Mouse (Mus musculus): Measurements from ENCODE around the gene H2bfm. TPM values are rescaled to one million over a fixed set of nuclear protein-coding genes. Genes with fewer than 3 reads are reported as not detected.
"Not testable (repeated sequence)": the region's sequence is repeated elsewhere in the genome, so short reads cannot be mapped to it uniquely, and the experiment has no call there.

H2bfm gene
- not detected in 2 replicates for polyA plus RNA-seq (2016; fragmentation: Nextera tagmentation; extraction: Ambion mirVana)

DNA sequence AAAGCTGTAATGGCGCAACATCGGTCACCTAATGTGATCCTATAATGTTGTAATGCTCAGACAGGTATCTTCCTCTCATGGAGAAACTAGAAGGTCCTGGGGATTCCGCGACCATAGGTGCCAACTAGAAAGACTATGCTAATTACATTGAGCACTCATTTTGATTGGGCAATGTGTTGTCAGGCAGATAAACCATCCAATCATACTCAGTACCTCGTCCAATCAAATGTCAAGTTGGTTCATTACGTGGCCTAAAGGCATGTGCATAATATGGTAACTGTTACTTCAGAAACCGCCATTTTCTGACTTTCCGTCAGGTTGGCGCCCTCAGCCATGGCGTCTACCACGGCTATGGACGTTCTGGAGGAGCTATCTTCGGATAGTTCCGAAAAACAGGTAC is at the start of gene H2bfm:
H2bfm (plus strand) TSS at position 295 of the 400 bp plus-strand sequence.
- ATAC-seq (ENCODE audit: low FRiP score) = no peak
- WGBS = 93% methylated on average over 14 of the region's 14 CpGs
- no peak within 1 kb of the TSS for H3K27ac ChIP-seq
- H3K9me3 ChIP-seq = no peaks in the 10 kb centered on the region
- no peak within 1 kb of the TSS for H3K4me2 ChIP-seq
- H3K4me1 ChIP-seq = no peaks in the 10 kb centered on the region
- H3K9ac ChIP-seq = no peak within 1 kb of the TSS
- H3K27me3 ChIP-seq = no peaks in the 10 kb centered on the region
- H3K36me3 ChIP-seq (replicated peaks) = no peaks in the 10 kb centered on the region
- no peak within 1 kb of the TSS for H3K4me3 ChIP-seq (replicated peaks)

DNA sequence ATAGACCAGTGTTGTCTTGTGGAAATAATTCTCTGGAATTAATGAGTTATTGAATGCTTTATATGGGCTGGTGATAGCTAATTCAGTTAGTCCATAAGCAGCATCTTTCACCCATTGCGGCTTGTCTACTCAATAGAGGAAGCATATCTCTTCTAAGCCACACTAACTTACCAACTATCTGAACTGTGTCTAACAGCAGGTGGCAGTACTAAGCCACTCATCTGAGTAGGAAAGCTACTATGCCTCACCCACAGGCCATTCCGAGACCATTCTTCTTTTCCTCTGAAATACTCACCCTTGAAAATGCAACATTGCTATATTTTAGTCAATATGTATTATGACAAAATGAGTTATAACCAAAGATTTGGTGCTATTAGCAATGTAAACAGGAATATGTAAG is 31.4 kb upstream of the H2bfm start:
- H3K27me3 ChIP-seq = no peaks in the 10 kb centered on the region
- no peak for ATAC-seq (ENCODE audit: low FRiP score)
- H3K27ac ChIP-seq = no peak overlapping the region
- H3K36me3 ChIP-seq (replicated peaks) = no peaks in the 10 kb centered on the region
- WGBS = 69% methylated on average over 2 of the region's 2 CpGs
- H3K4me1 ChIP-seq = no peaks in the 10 kb centered on the region
- H3K4me3 ChIP-seq (replicated peaks) = no peak overlapping the region
- H3K4me2 ChIP-seq = no peak overlapping the region
- H3K9ac ChIP-seq = no peak overlapping the region
- no peaks in the 10 kb centered on the region for H3K9me3 ChIP-seq

DNA sequence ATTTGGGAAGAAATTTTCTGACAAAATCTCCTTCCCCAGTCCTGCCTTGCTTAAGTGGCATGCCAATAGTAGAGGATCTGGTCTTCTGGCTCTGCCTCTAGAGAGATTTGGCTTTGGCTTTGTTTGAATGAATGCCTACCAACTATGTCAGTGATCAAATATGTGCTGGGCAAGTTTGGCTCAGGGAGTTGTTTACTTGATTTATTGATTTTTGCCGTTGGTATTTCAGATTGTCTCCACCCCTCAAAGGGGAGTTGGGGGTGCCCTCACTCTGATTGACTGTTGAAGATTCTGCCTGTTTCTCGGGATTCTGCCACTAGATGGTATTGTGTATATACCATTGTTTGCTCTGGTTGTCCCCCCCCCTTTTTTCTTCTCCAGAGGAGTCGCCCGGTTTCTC is 22.8 kb upstream of the H2bfm start:
- 59% methylated on average over 4 of the region's 4 CpGs for WGBS
- H3K4me1 ChIP-seq = no peaks in the 10 kb centered on the region
- H3K27me3 ChIP-seq = no peaks in the 10 kb centered on the region
- no peaks in the 10 kb centered on the region for H3K9me3 ChIP-seq
- no peak overlapping the region for H3K27ac ChIP-seq
- H3K4me3 ChIP-seq (replicated peaks) = no peak overlapping the region
- no peak overlapping the region for H3K4me2 ChIP-seq
- no peak for ATAC-seq (ENCODE audit: low FRiP score)
- no peaks in the 10 kb centered on the region for H3K36me3 ChIP-seq (replicated peaks)
- no peak overlapping the region for H3K9ac ChIP-seq

DNA sequence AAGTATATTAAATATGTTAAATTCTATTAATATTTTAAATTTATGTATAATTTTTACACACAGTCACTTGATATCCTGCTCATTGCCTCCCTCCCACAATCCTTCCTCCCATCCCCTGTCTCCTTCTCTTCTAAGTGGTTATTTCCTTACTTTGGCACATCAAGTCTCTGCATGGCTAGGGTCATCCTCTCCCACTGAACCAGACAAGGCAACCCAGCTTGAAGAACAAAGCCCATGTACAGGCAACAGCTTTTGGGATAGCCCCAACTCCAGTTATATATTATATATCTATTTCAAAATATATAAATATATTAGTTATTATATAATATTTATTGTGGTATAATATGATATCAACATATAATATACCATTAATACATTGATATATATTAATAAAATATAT is 1.3 kb upstream of the H2bfm start:
- ATAC-seq (ENCODE audit: low FRiP score) = no peak
- H3K4me1 ChIP-seq = no peaks in the 10 kb centered on the region

DNA sequence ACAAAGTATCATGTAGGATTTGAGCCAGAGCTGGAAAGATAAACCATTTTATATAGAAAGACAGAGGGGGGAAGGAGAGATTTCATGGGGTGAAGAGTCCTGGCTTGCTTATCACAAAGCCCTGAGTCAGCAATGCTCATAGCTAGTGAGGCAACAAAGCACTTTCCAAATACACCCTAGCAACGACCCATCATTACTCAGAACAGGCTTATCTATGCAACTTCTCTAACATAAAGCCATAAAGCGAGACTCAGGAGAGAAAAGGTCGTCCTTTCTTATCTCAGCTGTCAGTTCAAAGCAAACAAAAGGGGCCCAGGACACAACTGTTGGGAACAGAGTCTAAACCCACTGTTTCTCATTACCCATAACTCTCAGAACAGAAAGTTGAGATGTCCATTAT is 10.9 kb downstream of the H2bfm start:
- Histone ChIP-seq H3K4me3 (replicated peaks) (no peak overlapping the region), H3K4me1 (no peaks in the 10 kb centered on the region), H3K9ac (no peak overlapping the region), H3K27me3 (no peaks in the 10 kb centered on the region), H3K36me3 (replicated peaks) (no peaks in the 10 kb centered on the region), H3K27ac (no peak overlapping the region), H3K4me2 (no peak overlapping the region), H3K9me3 (no peaks in the 10 kb centered on the region)
- WGBS = 65% methylated on average over 3 of the region's 3 CpGs
- ATAC-seq (ENCODE audit: low FRiP score) = no peak

More for the DNA sequence above, 1.3 kb upstream of the H2bfm start:
- Histone ChIP-seq H3K27me3 (no peaks in the 10 kb centered on the region), H3K4me2 (no peak overlapping the region), H3K4me3 (replicated peaks) (no peak overlapping the region), H3K9ac (no peak overlapping the region), H3K27ac (no peak overlapping the region), H3K9me3 (no peaks in the 10 kb centered on the region), H3K36me3 (replicated peaks) (no peaks in the 10 kb centered on the region)

DNA sequence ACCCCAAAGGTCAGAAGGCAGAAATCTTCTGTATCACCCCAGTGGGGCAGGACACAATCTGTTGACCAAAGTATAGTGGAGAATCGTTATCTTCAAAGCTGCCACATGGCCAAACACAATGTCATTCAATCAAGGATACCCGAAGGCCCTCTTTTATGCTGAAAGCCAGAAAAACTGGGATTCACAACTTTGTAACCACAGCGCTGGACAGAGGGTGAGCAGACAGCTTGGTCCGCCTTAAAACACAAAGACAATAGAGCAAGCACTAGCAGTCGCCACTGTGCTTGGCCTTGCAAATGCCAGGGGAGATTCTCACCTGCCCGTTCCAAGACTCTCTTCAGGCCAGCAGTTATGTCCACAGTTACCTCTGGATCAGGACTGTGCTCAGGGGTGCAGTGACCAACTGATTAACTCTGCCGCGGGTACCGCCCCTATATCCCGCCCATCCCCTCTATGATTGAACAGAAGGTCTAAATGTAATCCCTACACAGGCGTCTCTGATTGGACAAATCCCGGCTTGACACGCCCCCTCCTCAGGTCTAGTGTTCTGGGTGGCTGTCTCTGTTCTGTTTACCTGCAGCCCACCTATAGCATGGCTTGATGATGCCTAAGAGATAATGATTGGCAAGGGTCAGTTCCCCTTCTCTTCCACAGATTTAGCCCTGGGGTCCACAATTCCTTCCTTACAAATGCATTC is 30.6 kb downstream of the H2bfm start:
- not testable (repeated sequence) for H3K27ac ChIP-seq; H3K9ac ChIP-seq; H3K9me3 ChIP-seq; H3K36me3 ChIP-seq (replicated peaks); H3K27me3 ChIP-seq; H3K4me1 ChIP-seq
- 24% methylated on average over 13 of the region's 13 CpGs for WGBS
- Histone ChIP-seq H3K4me2 (peak overlapping the region; percentile 44), H3K4me3 (replicated peaks) (peak overlapping the region; percentile 36)
- ATAC-seq (ENCODE audit: low FRiP score) = peak; percentile 100

DNA sequence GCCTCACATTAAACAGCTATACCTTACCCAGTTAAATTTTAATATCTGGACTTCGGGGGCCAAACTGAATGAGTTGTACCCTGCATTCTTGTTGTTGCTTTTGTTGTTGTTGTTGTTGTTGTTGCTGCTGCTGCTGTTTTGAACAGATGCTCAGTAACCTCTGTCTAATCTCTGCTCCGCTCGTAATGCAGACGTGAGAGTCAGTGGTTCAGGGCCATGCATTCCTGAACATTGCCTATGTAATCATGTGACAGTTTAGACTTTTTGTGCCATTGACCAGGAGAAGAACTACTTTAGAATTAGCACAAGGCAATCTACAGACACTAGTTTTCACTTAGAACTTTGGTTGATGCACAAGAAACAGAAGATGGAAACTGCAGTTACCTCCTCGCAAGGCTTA is 31.2 kb downstream of the H2bfm start:
- ATAC-seq (ENCODE audit: low FRiP score) = peak; percentile 28; the same call in 1 of the 2 replicates

DNA sequence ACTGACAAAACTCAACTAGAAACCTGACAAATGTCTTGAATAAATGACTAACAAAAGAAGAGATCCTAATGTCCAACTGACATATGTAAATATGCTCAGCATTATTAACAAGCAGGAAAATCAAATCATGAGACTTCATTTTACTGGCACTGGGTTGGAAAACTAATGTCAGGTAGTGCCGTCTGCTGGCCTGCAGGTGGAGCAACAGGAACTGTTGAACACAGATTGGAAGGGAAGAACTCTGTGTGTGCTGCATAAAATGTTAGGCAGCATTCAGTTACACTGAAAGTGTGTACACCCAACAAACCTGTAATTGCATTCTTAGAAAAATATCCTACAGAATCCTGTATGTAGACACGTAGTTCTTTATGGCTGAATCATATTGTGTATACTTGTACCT is 32.6 kb downstream of the H2bfm start:
- Histone ChIP-seq H3K27me3 (no peaks in the 10 kb centered on the region), H3K9ac (no peak overlapping the region), H3K27ac (no peak overlapping the region), H3K36me3 (replicated peaks) (no peaks in the 10 kb centered on the region), H3K9me3 (no peaks in the 10 kb centered on the region), H3K4me3 (replicated peaks) (no peak overlapping the region), H3K4me2 (no peak overlapping the region), H3K4me1 (no peaks in the 10 kb centered on the region)
- no peak for ATAC-seq (ENCODE audit: low FRiP score)
- WGBS = 26% methylated on average over 2 of the region's 2 CpGs

More for the DNA sequence above, 31.2 kb downstream of the H2bfm start:
- H3K4me3 ChIP-seq (replicated peaks) = peak overlapping the region; percentile 36
- not testable (repeated sequence) for H3K36me3 ChIP-seq (replicated peaks); H3K4me1 ChIP-seq; H3K27ac ChIP-seq; H3K9ac ChIP-seq; H3K9me3 ChIP-seq; H3K27me3 ChIP-seq
- H3K4me2 ChIP-seq = peak overlapping the region; percentile 44
- WGBS = 48% methylated on average over 5 of the region's 5 CpGs

DNA sequence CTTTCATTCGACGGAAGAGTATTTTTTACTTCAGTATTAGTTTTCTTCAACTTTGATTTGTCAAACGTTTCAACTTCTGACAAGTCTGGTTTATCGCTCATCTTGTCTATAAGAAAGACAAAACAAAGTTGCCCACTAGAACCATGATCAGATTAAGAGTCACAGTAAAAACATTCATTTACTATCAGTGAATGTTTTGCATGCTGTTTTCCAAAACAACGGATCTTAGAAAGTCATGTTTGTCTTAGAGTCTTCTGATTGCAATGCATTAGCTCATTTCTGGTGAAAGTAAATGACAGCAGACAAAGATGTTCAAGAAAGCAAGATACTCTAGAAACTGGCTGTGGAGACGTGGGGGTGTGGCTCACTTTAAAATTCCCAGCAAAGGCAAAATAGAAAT is 48.3 kb downstream of the H2bfm start, which contains the start of gene Tmsb15b2:
Tmsb15b2 (minus strand) TSS at position 101 of the 400 bp plus-strand sequence.
- H3K9me3 ChIP-seq; H3K4me1 ChIP-seq; H3K27ac ChIP-seq; ATAC-seq (ENCODE audit: low FRiP score); H3K27me3 ChIP-seq; H3K36me3 ChIP-seq (replicated peaks): not testable (repeated sequence)
- WGBS = 88% methylated on average over 6 of the region's 6 CpGs
- H3K4me3 ChIP-seq (replicated peaks) = peak within 1 kb of the TSS; percentile 44
- 0 out of 2 replicates have a peak within 1 kb of the TSS, but pooled peaks have one; percentile 5 for H3K9ac ChIP-seq
- peak within 1 kb of the TSS; percentile 51 for H3K4me2 ChIP-seq

DNA sequence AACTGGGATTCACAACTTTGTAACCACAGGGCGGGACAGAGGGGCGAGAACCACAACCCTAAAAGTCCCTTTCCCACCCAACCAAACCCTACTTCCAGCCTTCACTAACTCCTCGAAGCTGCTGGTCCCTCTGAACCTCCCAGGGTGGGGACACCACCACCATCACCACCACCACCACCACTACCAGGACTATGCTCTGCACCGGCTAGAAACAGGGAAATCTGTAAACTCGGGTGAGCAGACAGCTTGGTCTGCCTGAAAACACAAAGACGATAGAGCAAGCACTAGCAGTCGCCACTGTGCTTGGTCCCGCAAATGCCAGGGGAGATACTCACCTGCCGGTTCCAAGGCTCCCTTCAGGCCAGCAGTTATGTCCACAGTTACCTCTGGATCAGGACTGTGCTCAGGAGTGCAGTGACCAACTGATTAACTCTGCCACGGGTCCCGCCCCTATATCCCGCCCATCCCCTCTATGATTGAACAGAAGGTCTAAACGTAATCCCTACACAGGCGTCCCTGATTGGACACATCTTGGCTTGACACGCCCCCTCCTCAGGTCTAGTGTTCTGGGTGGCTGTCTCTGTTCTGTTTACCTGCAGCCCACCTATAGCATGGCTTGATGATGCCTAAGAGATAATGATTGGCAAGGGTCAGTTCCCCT is 49.4 kb downstream of the H2bfm start, which contains the start of the genes Tmsb15l and Tmsb15b1:
Tmsb15l (minus strand) TSS at position 446 of the 661 bp plus-strand sequence.
Tmsb15b1 (minus strand) TSS at position 451 of the 661 bp plus-strand sequence.
- Histone ChIP-seq H3K4me1 (no peaks in the 10 kb centered on the region), H3K27me3 (no peaks in the 10 kb centered on the region), H3K9me3 (no peaks in the 10 kb centered on the region), H3K4me3 (replicated peaks) (peak within 1 kb of the TSS; percentile 44), H3K27ac (no peak within 1 kb of the TSS), H3K9ac (0 out of 2 replicates have a peak within 1 kb of the TSS, but pooled peaks have one; percentile 5), H3K36me3 (replicated peaks) (no peaks in the 10 kb centered on the region), H3K4me2 (peak within 1 kb of the TSS; percentile 51)
- ATAC-seq (ENCODE audit: low FRiP score) = peak; percentile 100
- 32% methylated on average over 15 of the region's 15 CpGs for WGBS

Data from forebrain, embryonic 12.5 days (tissue).